Mouse (Mus musculus): ENCODE results near the gene Olfr958.
A peak's percentile ranks its signal among the peaks of the same experiment; 100 is the strongest.

Gene Olfr958

GRCm38 (mm10) chr9:39553946-39554345 is at the start of gene Olfr958:
TSS of gene Olfr958 (minus strand) at chr9:39554054.
- DNase-seq, result no peak

GRCm38 (mm10) chr9:39603333-39603845 is 49.5 kb upstream of the Olfr958 start:
- DNase-seq, result peak; percentile 58

- DNase-seq, result peak; percentile 67
Observed at GRCm38 (mm10) chr9:39602536-39603332, 48.9 kb upstream of the Olfr958 start.

- no peak for DNase-seq
Observed at GRCm38 (mm10) chr9:39577050-39577449, 23.2 kb upstream of the Olfr958 start.

- no peak for DNase-seq
Observed at GRCm38 (mm10) chr9:39575469-39575868, 21.6 kb upstream of the Olfr958 start, which contains the start of gene Olfr959. TSS of gene Olfr959 (minus strand) at chr9:39575569.

GRCm38 (mm10) chr9:39558349-39558647 is 4.4 kb upstream of the Olfr958 start:
- DNase-seq, result no peak

- peak; percentile 36 for DNase-seq
Observed at GRCm38 (mm10) chr9:39557529-39558348, 3.9 kb upstream of the Olfr958 start.

- no peak for DNase-seq
Observed at GRCm38 (mm10) chr9:39550806-39551205, 3.0 kb downstream of the Olfr958 start.

GRCm38 (mm10) chr9:39523616-39524285 is 30.1 kb downstream of the Olfr958 start:
- no peak for DNase-seq

GRCm38 (mm10) chr9:39518595-39518994 is 35.3 kb downstream of the Olfr958 start:
- DNase-seq, result no peak

GRCm38 (mm10) chr9:39515531-39515930 is 38.3 kb downstream of the Olfr958 start, which contains the start of gene Olfr957:
TSS of gene Olfr957 (minus strand) at chr9:39515809.
- DNase-seq, result no peak

- DNase-seq, result no peak
Observed at GRCm38 (mm10) chr9:39509412-39509811, 44.4 kb downstream of the Olfr958 start.

GRCm38 (mm10) chr9:39508998-39509397 is 44.9 kb downstream of the Olfr958 start:
- peak; percentile 75 for DNase-seq

All from retina, postnatal 1 day (tissue).